Mouse (Mus musculus) ovary, postnatal 14 days (tissue): ENCODE results near the gene Ncoa1.

ENCODE experiments used
- DNase-seq: peaks from one replicate; pipeline ENCODE4 v3.0.0; 2022; ENCODE audit warnings: low spot score

The Ncoa1 gene

GRCm38 (mm10) chr12:4476832-4477671, at the start of gene Ncoa1:
TSS of gene Ncoa1 (minus strand) at chr12:4477182.
- peak; percentile 63 for DNase-seq

- DNase-seq = no peak
Observed at GRCm38 (mm10) chr12:4524546-4524945, 47.6 kb upstream of the Ncoa1 start.

DNA sequence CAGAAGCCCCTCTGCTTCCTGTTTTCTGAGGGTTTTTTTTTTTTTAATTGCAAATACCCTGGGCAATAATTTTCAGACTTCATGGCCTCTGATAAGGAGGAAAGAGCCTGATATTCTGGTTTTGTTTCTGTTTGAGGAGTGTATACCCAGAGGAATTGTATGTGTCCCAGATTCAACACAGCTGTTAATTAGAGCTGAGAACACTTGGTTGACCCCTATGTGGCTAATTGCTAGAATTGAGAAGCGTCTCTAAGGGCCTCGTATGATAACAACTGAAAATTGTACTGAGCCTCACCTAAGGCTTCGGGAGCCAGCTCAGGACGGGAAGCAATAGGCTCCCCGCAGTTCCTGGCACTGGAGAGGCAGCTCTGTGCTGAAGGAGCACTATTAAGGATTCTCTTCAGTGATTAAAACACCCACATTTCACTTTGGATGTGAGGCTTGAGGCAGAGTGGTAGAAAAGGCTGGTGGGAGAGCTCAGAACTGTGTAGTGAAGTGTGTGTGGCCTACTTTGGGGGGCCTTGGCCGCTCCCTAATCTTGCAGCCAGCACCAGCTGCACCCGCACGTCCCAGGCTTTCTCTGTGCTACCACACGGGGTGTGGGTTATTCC, 46.8 kb upstream of the Ncoa1 start:
- DNase-seq = no peak

- DNase-seq = peak; percentile 51
Observed at GRCm38 (mm10) chr12:4523208-4523607, 46.2 kb upstream of the Ncoa1 start.

GRCm38 (mm10) chr12:4518957-4519356, 42.0 kb upstream of the Ncoa1 start:
- DNase-seq = no peak

GRCm38 (mm10) chr12:4509591-4510061, 32.6 kb upstream of the Ncoa1 start:
- no peak for DNase-seq

DNA sequence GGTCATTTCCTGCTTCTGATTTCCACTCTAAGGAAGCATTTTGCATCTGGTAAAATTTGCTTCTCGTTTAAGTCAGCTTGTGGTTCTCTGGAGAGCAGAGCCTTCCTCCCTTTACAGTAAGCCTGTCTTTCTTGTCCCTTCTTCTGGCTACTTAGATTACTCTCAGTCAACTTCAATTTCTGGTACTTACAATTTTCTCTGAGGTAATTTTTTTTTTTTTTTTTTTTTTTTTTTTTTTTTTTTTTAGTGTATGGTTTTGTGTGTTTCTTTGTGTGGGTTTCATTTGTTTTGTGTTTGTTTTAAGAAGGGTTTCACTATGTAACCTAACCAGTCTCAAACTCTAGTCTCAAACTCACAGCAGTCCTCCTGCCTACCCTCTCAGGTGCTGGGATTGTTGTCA, 31.2 kb upstream of the Ncoa1 start:
- DNase-seq = no peak

GRCm38 (mm10) chr12:4507461-4507860, 30.5 kb upstream of the Ncoa1 start:
- no peak for DNase-seq

- no peak for DNase-seq
Observed at GRCm38 (mm10) chr12:4506810-4507430, 29.9 kb upstream of the Ncoa1 start.

GRCm38 (mm10) chr12:4505298-4505697, 28.3 kb upstream of the Ncoa1 start:
- no peak for DNase-seq

DNA sequence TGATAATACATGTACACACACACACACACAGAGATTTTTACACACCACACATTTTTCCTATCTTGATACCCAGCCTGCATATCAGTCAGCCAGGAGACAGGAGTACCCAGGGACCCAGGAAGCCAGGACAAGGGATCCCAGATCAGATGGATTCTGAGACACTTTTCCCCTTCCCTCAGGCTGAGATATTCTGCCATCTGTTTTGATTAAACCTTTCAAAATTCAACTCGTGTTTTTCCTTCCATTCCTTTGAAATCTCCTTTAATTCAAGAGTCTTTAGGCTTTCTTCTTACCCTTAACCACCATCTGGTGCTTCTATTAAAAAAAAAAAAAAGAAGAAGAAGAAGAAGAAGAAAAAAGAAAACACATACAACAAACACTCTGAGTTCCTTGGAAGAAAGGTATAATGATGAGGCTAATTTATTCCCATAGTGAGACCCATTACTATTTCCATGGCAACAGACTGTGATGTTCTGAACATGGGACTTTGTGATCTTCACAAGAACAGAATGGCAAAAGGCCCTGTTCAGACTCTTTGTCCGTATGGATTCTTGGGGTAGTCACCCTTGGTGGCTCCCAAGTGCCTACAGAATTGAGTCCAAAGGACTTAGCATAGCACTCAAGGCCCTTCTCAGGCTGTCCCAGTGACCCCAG, 26.8 kb upstream of the Ncoa1 start:
- DNase-seq = no peak

DNA sequence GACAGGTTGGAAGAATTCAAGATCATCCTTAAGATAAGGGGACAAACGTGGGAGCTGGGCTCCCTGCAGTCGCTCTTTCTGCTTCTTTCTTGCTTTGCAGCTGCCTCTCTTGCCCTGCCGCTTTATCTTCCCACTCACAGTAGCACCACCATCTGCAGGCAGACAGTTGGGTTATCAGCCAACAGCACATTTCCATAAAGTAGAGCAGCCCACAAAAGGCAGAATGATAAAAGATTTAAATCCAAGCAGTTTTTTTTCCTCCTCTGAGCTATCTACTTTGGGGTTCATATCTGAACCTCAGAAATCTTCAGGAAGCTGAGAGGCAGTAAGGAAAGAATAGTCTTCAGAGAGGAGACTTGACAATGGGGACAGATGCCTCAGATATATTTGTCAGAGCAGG, 24.9 kb upstream of the Ncoa1 start:
- DNase-seq = no peak

- DNase-seq = no peak
Observed at GRCm38 (mm10) chr12:4500516-4500915, 23.5 kb upstream of the Ncoa1 start.

DNA sequence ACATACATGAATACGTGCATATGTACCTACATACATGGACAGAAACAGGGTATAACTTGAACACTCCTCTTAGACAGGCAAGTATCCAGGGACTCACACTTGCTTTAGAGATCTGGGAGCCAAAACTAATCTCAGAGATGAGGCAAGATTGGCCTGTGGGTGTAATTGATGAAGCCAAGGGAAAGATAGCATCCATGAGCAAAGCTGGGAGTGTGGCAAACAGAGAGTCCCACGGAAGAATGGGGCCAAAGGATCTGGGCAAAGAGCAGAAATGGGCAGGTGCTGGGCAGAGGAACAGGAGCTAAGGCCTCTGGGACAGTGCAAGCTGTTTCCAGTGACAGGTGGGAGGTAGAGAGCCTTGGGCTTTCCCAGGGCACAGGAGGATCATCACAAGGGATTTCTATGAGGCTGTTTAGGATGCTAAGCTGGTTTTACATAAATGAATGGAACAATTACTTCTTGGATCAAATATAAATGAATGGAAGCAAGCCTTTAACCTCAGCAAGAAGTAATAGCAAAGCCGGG, 22.7 kb upstream of the Ncoa1 start:
- DNase-seq = no peak

DNA sequence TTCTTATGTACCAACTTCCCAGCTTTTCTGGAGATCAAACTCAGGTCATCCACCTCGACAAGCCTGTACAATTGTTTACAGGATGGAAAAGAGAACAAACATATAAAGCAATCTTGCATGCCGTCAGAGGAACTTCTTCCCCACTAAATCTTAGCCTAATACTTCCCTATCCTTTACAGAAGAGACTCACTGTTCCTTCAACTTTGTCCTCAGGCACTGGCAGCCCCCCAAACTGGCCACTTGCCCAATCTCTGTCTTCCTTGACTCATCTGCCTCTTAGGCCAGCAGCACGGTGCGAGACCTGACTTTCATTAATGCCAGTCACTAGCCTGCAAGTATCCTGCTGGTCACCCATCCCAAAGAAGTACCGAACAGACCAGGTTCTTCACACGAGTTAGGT, 11.4 kb upstream of the Ncoa1 start:
- peak; percentile 33 for DNase-seq

DNA sequence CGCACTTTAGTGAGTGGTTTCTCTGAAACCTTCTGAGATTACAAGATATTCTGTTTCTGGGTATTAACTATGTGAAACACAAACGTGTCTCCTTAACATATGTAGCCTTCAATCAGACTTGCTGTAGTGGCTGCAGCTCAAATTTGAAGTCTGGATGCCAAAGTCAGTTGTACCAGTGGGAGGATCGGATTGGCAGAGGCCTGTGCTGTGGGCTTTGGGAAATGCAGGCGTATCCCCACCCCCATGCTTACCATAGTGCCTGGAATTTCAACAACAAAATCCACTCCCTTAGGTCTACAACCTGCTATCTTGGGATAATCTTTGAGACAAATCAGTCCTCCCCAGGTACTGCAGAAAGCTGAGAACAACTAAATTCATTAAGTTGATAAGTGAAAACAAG, 6.4 kb upstream of the Ncoa1 start:
- no peak for DNase-seq

DNA sequence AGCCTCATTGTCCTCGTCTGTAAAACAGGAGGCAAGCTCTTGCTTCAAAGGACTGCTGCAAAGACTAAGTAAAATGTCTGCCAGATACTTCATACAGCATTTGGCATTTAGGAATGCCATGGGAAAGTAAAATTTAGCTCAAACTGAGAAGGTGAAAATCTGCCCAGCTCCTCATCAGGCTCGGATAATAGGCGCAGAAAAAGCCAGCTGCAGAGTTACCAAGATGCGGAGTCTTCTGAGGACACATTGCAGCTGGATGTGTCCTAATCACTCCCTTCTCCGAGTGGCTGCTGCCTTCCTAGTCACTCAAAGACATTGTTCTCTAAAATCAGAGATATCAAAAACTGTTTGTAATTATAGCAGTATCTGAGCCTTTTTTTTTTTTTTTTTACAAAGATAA, 4.7 kb upstream of the Ncoa1 start:
- no peak for DNase-seq

DNA sequence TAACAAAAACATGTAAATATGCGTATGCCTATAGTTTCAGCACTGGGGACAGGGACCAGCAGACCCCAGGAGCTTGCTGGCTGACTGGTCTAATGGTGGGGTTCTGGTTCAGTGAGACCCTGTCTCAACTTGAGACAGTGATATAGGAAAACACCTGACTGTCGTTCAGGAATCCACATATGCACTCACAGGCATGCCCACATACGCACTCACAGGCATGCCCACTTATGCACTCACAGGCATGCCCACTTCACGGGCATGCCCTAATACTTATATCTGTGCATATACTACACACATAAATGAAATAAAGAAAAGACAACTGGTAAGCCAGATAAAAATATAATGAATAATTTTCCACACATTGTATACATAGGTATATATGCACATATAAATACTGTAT, 3.3 kb upstream of the Ncoa1 start:
- no peak for DNase-seq

- no peak for DNase-seq
Observed at GRCm38 (mm10) chr12:4479171-4479881, 2.3 kb upstream of the Ncoa1 start.

DNA sequence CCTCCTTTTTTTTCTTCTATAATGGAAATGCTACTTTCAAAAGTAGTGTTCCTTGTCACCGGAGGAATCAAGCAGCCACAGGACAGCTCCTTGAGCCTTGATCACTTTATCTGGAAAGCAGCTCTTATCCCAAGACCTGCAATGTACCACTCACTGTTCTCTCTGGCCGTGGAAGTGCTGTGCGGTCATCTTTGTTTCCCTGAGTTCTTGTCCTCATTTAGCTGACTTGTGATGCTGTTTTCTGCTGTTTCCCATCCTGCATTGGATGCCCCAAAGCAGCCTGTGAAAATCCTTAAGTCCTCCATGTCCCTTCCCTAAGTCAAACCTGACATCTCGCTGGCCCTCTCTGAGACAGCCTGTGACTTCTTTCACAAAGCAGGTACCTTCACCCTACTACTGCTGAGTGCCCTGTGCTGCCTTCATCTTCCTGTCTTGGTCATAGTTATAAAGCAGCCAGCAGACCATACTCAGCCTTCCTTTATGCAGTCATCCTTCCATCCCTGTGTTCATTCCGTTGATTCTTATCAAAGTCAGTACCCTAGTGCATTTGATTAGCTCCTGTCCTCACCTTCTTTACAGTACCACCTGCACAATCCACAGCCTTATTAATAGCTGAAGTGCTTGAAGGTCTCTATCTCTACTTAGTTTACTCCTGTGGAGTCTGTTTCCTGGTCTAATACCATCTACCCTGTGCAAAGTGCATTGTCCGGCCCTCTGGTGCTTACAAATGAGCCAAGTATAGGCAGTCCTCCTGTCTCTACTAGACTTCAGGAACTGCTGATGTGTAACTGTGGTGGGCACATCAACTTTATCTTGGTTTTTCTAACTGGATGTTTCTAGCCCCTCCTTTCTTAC, 1.2 kb upstream of the Ncoa1 start:
- DNase-seq = no peak
